Mouse (Mus musculus) liver, adult 2 months (tissue): Measurements from ENCODE around the gene Alg5. TPM values are rescaled to one million over a fixed set of nuclear protein-coding genes. Genes with fewer than 3 reads are reported as not detected.

ENCODE experiments used
- DNase-seq: peaks from one replicate; pipeline ENCODE4 v3.0.0-alpha.2; 2011; ENCODE audit warnings: low read depth, low spot score; ENCODE audit errors: extremely low read depth
- H3K27ac ChIP-seq: fragments of 200-500 bp; replicated peaks from 2 replicates; pipeline ENCODE4 v1.5.1; 2012; ENCODE audit warnings: low read depth, mild to moderate bottlenecking, control low read depth, inconsistent platforms, low read length; ENCODE audit not compliant: insufficient read depth
- H3K27me3 ChIP-seq: fragments of 200-500 bp; 2 replicates; pipeline ENCODE4 v1.6.1; 2012; ENCODE audit warnings: mild to moderate bottlenecking, moderate library complexity, low read length, inconsistent platforms; ENCODE audit not compliant: control insufficient read depth, insufficient read depth
- H3K36me3 ChIP-seq: fragments of 200-500 bp; 2 replicates; pipeline ENCODE4 v1.6.1; 2012; ENCODE audit warnings: low read length, inconsistent platforms; ENCODE audit not compliant: control insufficient read depth, insufficient read depth
- H3K4me1 ChIP-seq: fragments of 200-500 bp; 2 replicates; pipeline ENCODE4 v1.6.1; 2011; ENCODE audit warnings: low read length; ENCODE audit not compliant: control insufficient read depth, insufficient read depth
- H3K4me3 ChIP-seq: fragments of 200-500 bp; 2 replicates; pipeline ENCODE4 v1.5.1; 2011; ENCODE audit warnings: low read depth, mild to moderate bottlenecking, control low read depth, low read length, moderate library complexity; ENCODE audit not compliant: insufficient read depth
- H3K79me2 ChIP-seq: fragments of 200-500 bp; 2 replicates; pipeline ENCODE4 v1.6.1; 2012; ENCODE audit warnings: inconsistent platforms, mild to moderate bottlenecking, low read length, moderate library complexity; ENCODE audit not compliant: control insufficient read depth, insufficient read depth
- H3K9ac ChIP-seq: fragments of 200-500 bp; 2 replicates; pipeline ENCODE4 v1.6.1; 2012; ENCODE audit warnings: low read depth, mild to moderate bottlenecking, control low read depth, inconsistent platforms, low read length
- CTCF ChIP-seq: fragments of 200-500 bp; IDR thresholded peaks from 2 replicates; pipeline ENCODE4 v1.5.1; 2011; ENCODE audit warnings: low read depth, low read length, control low read depth
- POLR2A ChIP-seq: fragments of 200-500 bp; IDR thresholded peaks from 2 replicates; pipeline ENCODE4 v1.6.1; 2011; ENCODE audit warnings: low read length, control low read depth; ENCODE audit not compliant: insufficient read depth; ENCODE audit errors: extremely low read depth
- WGBS: fragments of 180-500 bp; shearing (Covaris S2); methylation state at CpG from one replicate; pipeline ENCODE4 v1.1.7; 2018; 5-methylcytosine and 5-hydroxymethylcytosine counted together
- polyA plus RNA-seq: library from polyadenylated mRNA; depleted of rRNA; stranded (reverse); fragments of >200 nt; gene quantifications from 2 replicates; pipeline ENCODE4 v1.2.3, GENCODE M21; 2012
- total RNA-seq: library from RNA; depleted of rRNA; stranded (reverse); fragments of >200 nt; gene quantifications from 2 replicates; pipeline ENCODE4 v1.2.3, GENCODE M21; 2014

The Alg5 gene
- total and polyA plus RNA-seq, 2 experiments: 14.8 to 33.4 TPM

DNA sequence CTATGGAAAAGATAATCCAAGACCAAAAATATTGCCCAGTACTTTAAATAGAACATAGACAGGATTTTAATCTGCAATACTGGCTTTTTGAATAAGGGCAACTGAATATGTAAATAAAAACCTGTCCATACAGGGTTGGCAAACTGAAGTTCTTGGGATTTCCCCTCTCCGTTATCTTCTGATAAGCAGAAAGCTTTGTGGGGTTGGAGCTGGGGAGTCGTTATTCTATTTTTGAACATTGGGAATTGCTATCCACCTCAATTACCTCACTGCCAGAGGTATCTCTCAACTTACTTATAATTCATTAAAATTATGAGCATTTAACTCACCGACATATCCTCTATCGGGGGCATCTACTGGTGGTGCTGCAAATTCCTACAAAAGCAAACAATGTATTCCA lies 3.0 kb upstream of the Alg5 start:
- Histone ChIP-seq H3K27me3 (no peaks in the 10 kb centered on the region), H3K4me1 (peaks cover 7% of the 10 kb centered on the region; the same call in 1 of the 2 replicates), H3K36me3 (peaks cover 19% of the 10 kb centered on the region), H3K4me3 (no peak overlapping the region), H3K9ac (no peak overlapping the region), H3K79me2 (no peaks in the 10 kb centered on the region), H3K27ac (no peak overlapping the region)
- TF ChIP-seq CTCF (no peak), POLR2A (no peak)
- 67% methylated on average over 4 of the region's 4 CpGs for WGBS
- no peak for DNase-seq

DNA sequence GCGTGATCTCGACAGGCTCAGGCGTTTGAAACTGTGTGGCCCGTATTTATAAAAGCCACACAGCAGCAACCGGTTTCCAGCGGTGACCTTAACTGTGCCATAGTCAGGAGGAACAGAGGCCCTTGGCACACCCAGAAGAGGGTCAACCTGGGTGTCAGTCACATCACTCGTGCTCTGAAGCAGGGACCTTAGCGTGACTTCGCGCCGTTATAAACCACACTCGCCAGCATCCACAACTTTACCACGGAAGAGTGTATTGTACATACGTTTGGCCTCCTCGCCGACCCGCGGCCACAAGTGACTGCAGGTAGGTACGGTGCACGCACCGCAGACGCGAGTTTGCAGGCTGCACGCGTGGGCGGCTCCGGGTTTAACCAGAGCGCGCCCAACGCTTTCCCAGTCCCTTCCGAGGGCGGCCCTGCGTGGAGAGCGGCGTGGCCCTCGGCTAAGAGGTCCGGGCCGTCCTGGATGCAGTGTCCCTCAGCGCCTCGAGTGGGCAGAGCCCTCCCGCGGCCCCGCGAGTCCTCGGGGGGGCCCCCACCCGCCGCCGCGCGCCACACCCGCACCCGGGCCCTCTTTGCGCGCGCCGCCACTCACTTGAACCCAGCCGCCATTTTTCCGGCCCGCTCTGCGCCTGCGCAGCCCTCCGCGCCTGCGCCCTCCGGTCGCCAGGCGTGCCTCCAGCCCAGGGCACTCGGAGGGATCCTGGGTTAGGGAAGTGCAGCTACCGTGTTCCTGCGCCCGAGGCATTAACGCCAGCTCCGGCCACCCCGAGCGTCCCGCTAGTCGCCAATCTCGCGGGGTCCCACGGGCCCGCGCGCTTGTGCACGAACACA lies 710 bp upstream of the Alg5 start:
- peak; percentile 63 for DNase-seq
- H3K36me3 ChIP-seq: peaks cover 9% of the 10 kb centered on the region; the same call in 1 of the 2 replicates
- no peaks in the 10 kb centered on the region for H3K79me2 ChIP-seq

DNA sequence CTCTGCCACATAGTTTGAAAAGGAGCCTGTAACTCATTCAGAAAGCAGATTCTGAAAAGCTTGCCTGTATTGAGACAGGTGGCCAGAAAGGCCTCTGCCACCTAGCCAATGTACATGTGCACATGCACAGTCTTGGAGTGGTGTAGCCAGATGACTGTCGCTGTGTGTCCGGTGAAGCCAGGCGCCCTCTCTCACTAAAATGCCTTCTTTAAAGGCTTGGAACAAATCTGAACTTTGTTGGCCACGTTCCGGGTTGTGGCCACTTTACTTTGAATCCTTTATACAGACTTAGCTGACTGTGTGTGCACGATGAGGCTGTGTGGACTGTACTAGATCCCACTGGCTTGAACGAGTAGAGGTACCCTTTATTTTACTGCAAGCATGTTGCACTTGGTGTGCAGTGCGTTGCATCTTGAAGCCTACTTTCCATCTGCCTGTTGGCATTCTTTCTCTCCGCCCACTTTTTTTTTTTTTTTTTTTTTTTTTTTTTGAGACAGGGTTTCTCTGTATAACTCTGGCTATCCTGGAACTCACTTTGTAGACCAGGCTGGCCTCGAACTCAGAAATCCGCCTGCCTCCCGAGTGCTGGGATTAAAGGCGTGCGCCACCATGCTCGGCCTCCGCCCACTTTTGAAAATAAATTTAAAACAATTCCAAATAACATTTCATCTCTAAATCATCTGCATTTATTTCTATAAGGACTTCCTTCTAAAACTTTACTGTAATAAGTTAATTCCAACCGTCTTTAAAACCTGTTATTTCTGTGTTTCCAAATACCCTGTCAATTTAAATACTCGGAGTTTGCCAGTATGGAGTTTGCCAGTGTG lies 975 bp downstream of the Alg5 start:
- H3K27ac ChIP-seq: no peak overlapping the region
- peak; percentile 45 for DNase-seq
- H3K4me1 ChIP-seq: peaks cover 7% of the 10 kb centered on the region; the same call in 1 of the 2 replicates
- H3K4me3 ChIP-seq: peak overlapping the region; percentile 85
- no peaks in the 10 kb centered on the region for H3K27me3 ChIP-seq
- no peaks in the 10 kb centered on the region for H3K79me2 ChIP-seq
- peaks cover 7% of the 10 kb centered on the region for H3K36me3 ChIP-seq
- peak overlapping the region; percentile 51 for H3K9ac ChIP-seq
- WGBS: 51% methylated on average over 18 of the region's 18 CpGs
- TF ChIP-seq POLR2A (no peak), CTCF (no peak)

More for the DNA sequence above, 710 bp upstream of the Alg5 start:
- Histone ChIP-seq H3K27ac (peak overlapping the region; percentile 92), H3K9ac (peak overlapping the region; percentile 88), H3K4me3 (peak overlapping the region; percentile 85), H3K4me1 (peaks cover 7% of the 10 kb centered on the region; the same call in 1 of the 2 replicates), H3K27me3 (no peaks in the 10 kb centered on the region)
- TF ChIP-seq CTCF (no peak), POLR2A (peak; percentile 71)
- under 1% methylated on average over 84 of the region's 84 CpGs for WGBS

DNA sequence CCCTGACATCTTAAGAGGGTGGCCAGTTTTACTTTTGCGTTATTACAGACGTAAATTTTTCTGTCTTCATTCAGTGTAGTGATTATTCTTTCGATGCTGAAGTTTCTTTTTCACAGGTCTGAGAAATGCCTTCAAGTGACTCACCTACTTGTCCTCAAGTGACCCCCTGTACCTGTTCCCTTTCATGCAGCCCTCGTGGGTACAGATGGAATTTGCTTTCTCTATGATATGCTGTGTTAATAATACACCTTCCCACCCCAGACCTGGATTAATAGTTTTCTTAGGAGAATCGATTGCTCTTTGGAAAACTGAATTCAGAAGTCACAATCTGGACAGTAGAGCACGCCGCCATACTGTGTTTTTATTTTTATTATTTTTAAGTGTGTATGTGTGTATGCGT lies 2.0 kb downstream of the Alg5 start:
- Histone ChIP-seq H3K9ac (no peak overlapping the region), H3K79me2 (no peaks in the 10 kb centered on the region), H3K27me3 (no peaks in the 10 kb centered on the region), H3K4me3 (no peak overlapping the region), H3K36me3 (peaks cover 17% of the 10 kb centered on the region), H3K4me1 (peaks cover 4% of the 10 kb centered on the region; the same call in 1 of the 2 replicates), H3K27ac (no peak overlapping the region)
- WGBS: 92% methylated on average over 8 of the region's 8 CpGs
- DNase-seq: no peak
- TF ChIP-seq POLR2A (no peak), CTCF (no peak)

- Histone ChIP-seq H3K79me2 (no peaks in the 10 kb centered on the region), H3K36me3 (peaks cover 35% of the 10 kb centered on the region)
- WGBS: 97% methylated on average over 11 of the region's 11 CpGs
Observed at GRCm38 (mm10) chr3:54741965-54742364, 6.6 kb downstream of the Alg5 start.

More at GRCm38 (mm10) chr3:54741965-54742364, 6.6 kb downstream of the Alg5 start:
- no peak overlapping the region for H3K9ac ChIP-seq
- TF ChIP-seq POLR2A (no peak), CTCF (no peak)
- H3K4me1 ChIP-seq: no peaks in the 10 kb centered on the region
- H3K4me3 ChIP-seq: no peak overlapping the region
- no peak overlapping the region for H3K27ac ChIP-seq
- no peak for DNase-seq
- no peaks in the 10 kb centered on the region for H3K27me3 ChIP-seq
